Mouse (Mus musculus) thymus, adult 2 months (tissue): ENCODE measurements at regions not wholly inside any gene's neighbourhood (a gene's known extent, or its start where the extent isn't known, plus 50 kb on each side); places are given as distances from the start of the nearest gene placed in this dataset.

Experiments
- CTCF ChIP-seq: fragments of 200-500 bp; IDR thresholded peaks from 2 replicates; pipeline ENCODE4 v1.5.1; 2012; ENCODE audit warnings: mild to moderate bottlenecking, control low read depth, low read length, moderate library complexity, borderline replicate concordance; ENCODE audit not compliant: control insufficient read depth, poor library complexity, insufficient read depth; ENCODE audit errors: extremely low read depth
- POLR2A ChIP-seq: fragments of 200-500 bp; IDR thresholded peaks from 2 replicates; pipeline ENCODE4 v1.6.1; 2012; ENCODE audit warnings: mild to moderate bottlenecking, low read length, control low read depth, moderate library complexity; ENCODE audit not compliant: control insufficient read depth, poor library complexity, insufficient read depth; ENCODE audit errors: extremely low read depth

- TF ChIP-seq CTCF (no peak), POLR2A (no peak)
These were observed 67.7 kb downstream of the Vcpkmt start for GRCm38 (mm10) chr12:69515117-69515516.
